Mouse (Mus musculus) cerebellum, adult 2 months (tissue): ENCODE data around the gene Ank2.

Experiments used
- CTCF ChIP-seq: fragments of 200-500 bp; IDR thresholded peaks from 2 replicates; pipeline ENCODE4 v1.5.1; 2011; ENCODE audit warnings: low read depth, mild to moderate bottlenecking, control low read depth, low read length, moderate library complexity, borderline replicate concordance; ENCODE audit not compliant: insufficient read depth
- POLR2A ChIP-seq: fragments of 200-500 bp; IDR thresholded peaks from 2 replicates; pipeline ENCODE4 v1.6.1; 2011; ENCODE audit warnings: low read length, control low read depth, borderline replicate concordance; ENCODE audit not compliant: insufficient read depth

GRCm38 (mm10) chr3:127272801-127273200 is 226.3 kb downstream of the Ank2 start:
- TF ChIP-seq CTCF (no peak), POLR2A (no peak)
